Mouse (Mus musculus) left cerebral cortex, postnatal 10 days (tissue): ENCODE measurements at regions not wholly inside any gene's neighbourhood (a gene's known extent, or its start where the extent isn't known, plus 50 kb on each side); places are given as distances from the start of the nearest gene placed in this dataset.

Experiments
- DNase-seq, 2 experiments: peaks; one replicate each; pipeline ENCODE4 v3.0.0; 2021 to 2022; ENCODE audit warnings: low spot score in 2 of 2, mixed read lengths in 1 of 2; ENCODE audit errors: extremely low spot score in 1 of 2
- intact Hi-C: fragments of 180-260 bp; cut with DNase I; formaldehyde crosslinking; loops from one replicate; pipeline ENCODE4 v1.15.1; 2025

DNA sequence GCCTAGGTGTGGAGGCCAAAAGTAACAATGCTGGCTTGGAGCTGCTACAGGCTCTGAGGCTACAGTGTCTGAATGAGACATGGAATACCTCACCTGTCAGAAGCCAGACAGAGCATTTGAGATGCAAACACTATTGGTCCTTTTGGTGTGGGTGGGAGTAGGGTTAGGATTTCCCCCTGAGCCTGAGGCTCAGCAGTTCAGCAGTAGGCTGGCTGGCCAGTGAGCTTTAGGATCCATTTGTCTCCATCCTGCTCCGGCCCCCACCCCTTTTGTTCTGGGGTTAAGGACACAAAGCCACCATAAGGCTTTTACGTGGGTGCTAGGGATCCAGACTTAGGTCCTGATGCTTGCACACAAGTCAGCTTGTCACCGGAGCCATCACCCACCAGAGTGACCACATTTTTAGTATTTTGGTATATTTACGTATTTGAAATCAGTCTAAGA is 53.9 kb upstream of the Ptgfrn start:
- no peak for DNase-seq
- intact Hi-C loops = loop anchor here (2.0 kb wide), 1 partner anchor 189 kb away; no protein-coding TSS in a partner anchor

DNA sequence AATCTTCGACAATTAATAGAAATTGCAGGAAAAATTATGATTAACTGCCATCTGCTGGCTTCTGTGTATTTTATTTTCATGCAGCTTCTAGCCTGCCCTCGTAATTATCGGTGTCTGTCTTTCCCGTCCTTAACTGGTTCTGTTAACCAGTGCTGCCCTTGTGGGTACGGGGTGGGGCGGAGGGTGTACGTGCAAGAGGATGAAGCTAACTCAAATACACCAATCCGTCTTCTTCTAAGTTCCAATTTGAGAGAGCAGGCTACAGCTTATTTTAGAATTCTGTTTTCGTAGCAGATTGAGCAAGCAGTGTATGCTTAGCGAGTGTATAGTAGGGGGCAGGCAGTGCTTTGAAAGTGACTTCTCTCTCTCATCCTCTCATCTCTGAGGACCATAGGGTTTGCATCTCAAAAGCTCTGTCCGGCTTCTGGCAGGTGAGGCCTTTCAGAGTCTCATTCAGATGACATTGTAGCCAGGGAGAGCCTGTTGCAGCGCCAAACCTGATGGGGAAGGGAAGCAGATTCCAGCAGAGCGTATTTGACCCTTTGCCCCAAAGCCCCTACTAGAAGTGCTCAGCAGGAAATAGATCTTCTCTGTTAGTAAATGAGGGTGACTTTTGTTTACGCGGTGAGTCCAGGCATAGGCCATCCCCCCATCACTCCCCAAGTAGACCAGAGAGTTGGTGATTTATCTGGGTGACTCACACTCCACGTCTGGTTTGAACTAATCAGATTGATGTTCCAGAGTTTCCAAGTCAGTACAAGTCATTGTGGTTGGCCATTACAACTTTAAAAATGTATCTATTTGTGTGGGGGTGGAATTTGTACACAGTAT is 53.3 kb upstream of the Ptgfrn start:
- intact Hi-C loops = loop anchor here (2.0 kb wide), 1 partner anchor 189 kb away; no protein-coding TSS in a partner anchor
- no peak for DNase-seq

DNA sequence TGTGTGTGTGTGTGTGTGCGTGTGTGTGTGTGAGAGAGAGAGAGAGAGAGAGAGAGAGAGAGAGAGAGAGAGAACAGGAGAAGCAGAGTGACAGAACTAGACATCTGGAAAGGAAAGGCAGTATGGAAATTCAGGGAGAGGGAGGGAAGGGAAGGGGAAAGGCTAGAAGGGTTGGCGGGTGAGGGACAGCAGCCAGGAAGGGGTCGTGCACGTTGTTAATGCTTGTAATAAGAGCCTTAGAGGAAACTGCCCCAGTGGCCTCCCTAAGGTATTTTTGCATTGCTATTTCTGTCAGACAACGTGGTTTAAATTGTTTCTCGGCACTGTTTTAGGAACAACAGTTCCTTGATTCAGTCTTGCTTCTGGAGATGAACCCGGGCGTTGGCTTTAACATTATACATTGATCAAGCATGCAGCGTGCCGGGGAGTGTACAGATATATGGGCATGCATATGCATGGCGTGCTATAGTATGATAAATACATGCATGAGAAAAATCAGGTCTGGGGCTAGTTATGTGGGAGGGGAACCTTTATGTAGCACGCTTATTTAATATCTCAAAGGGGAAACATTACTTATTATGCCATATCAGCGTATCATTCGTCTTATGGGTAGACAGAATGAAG is 52.6 kb upstream of the Ptgfrn start:
- intact Hi-C loops = loop anchor here (2.0 kb wide), 1 partner anchor 188 kb away; no protein-coding TSS in a partner anchor
- DNase-seq = no peak

DNA sequence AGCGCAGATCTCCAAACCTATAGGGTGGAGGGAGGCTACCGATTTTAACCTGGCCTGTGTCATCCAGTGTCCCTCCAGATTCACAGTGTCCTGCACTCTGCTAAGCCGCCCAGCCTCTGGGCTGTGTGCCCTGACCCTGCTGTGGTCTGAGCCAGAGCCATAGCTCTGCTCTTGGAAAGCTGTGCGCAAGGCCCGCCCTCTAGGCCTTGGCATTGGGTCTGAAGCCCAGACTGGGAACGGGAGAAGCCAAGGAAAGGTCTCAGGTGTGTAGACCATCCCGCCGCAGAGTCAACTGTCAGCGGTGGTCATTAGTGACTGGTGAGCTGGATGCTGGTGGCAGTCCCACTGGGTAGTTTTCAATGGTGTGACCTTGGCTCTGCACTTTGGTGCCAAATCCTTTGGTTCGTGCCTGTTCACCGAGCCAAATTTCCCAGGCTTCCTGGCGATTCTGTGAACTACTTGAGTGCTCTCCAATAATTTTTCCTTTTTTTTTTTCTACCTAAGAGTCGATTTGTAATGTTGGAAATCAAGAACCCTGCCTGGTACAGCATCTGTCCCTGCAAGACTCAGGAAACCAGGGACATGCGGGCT is 52.0 kb upstream of the Ptgfrn start:
- intact Hi-C loops = loop anchor here (2.0 kb wide), 1 partner anchor 187 kb away; no protein-coding TSS in a partner anchor
- DNase-seq = peak in 1 of 2 experiments; percentile 46

DNA sequence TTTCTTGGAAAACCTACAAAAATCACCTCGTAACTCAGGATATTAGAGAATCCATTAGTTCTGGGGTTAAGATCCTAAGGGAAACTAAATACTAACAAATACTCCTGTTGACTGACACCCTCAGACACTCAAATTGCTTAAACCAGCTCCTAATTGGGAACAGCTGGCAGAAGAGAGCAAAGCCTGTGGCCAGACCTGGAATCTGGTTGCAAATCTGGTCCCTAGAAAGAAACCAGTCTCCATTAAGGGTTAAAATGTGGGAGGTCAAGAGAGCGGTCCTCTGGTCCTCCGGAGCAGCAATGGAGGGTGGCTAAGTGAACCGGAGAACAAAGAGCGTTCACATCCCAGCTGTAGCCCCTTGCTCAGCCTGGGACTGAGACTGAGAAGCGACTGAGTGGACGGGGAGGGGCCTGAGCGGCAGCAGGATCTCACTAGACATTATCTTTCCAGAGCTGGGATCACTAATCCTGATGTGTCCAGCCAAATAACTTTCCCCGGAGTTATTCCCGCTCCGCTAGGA is 51.4 kb upstream of the Ptgfrn start:
- no peak for DNase-seq

More for the DNA sequence above, 51.4 kb upstream of the Ptgfrn start:
- intact Hi-C loops = no loop called here
